Comparison of ENCODE assay signal across 8 mouse cellular contexts in the genomic region with DNA sequence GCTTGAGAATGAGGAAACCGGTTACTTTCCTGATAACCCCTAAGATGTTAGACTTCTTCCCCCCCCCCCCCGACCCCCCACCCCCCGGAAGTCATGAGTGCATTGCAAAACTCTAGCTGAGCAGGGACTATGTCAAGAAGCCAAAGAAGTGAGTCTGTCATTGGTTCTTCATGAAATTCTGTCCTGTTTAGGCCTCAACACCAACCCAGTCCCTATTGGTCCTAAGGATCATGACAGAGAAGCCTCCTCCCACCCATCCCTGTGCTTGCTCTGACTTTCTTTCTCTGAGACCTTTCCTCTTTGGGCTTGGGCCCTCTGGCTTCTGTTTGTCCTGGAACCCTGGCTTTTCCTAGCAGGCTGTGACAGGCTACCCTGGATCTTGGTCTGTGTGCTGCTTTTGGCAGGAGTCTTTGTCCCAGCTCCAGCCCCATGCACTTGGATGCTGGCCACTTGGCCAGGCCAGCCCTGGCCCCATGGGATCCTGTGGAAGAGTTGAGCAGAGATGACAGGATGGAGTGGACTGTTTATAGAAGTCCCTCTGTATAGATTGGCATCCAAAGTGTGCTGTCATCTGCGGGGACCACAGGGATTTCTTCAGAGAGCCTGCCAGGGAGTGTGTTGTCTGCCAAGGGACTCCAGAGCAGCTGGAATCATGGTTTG. TPM values are rescaled to one million over a fixed set of nuclear protein-coding genes. Genes with fewer than 3 reads are reported as not detected.
A peak's percentile ranks its signal among the peaks of the same experiment; 100 is the strongest.
DNase-seq lines count a peak whose midpoint lies in the region; ATAC-seq and TF ChIP-seq lines count a peak whose summit lies in the region.

No protein-coding gene starts in this region.

- H3K4me2 ChIP-seq in forebrain, embryonic 14.5 days (ENCODE audit: low read length) = no peak overlapping the region
- no peak overlapping the region for H3K4me2 ChIP-seq in forebrain, embryonic 11.5 days (ENCODE audit: low read depth, low read length, severe bottlenecking)

- ATAC-seq in forebrain, embryonic 14.5 days = peak; percentile 32; the same call in 1 of the 2 replicates
- ATAC-seq in forebrain, embryonic 11.5 days (replicated peaks; ENCODE audit: low FRiP score) = no peak
- ATAC-seq in cerebellum, adult (ENCODE audit: insufficient number of reproducible peaks, low FRiP score, low TSS enrichment) = peak; percentile 97

- H3K36me3 ChIP-seq in forebrain, embryonic 14.5 days (ENCODE audit: control insufficient read depth, insufficient read depth, low read length) = no peaks in the 10 kb centered on the region
- H3K36me3 ChIP-seq in forebrain, embryonic 11.5 days (ENCODE audit: control insufficient read depth, insufficient read depth, low read length) = no peaks in the 10 kb centered on the region
- no peaks in the 10 kb centered on the region for H3K36me3 ChIP-seq in kidney, adult 2 months (ENCODE audit: control insufficient read depth, insufficient read depth, low read length)
- H3K36me3 ChIP-seq in thymus, adult 2 months (ENCODE audit: control insufficient read depth, insufficient read depth, low read length) = no peaks in the 10 kb centered on the region

- TF ChIP-seq POLR2A in kidney, adult 2 months (IDR thresholded peaks at IDR 0.05; ENCODE audit: low read depth, low read length) = no peak
- TF ChIP-seq POLR2A in lung, adult 2 months (IDR thresholded peaks at IDR 0.05; ENCODE audit: borderline replicate concordance, extremely low read depth, low read depth, low read length) = no peak
- TF ChIP-seq POLR2A in thymus, adult 2 months (IDR thresholded peaks at IDR 0.05; ENCODE audit: control insufficient read depth, extremely low read depth, insufficient read depth, low read length, poor library complexity) = no peak

- 67% methylated on average over 4 of the region's 4 CpGs for WGBS in forebrain, embryonic 14.5 days
- 72% methylated on average over 4 of the region's 4 CpGs for WGBS in forebrain, embryonic 11.5 days
- 58% methylated on average over 4 of the region's 4 CpGs for WGBS in kidney, adult 2 months
- WGBS in lung, adult 2 months = 26% methylated on average over 4 of the region's 4 CpGs
- 60% methylated on average over 4 of the region's 4 CpGs for WGBS in thymus, adult 2 months

- peak; percentile 52 for DNase-seq in forebrain, embryonic 14.5 days (ENCODE audit: low spot score)
- no peak for DNase-seq in forebrain, embryonic 11.5 days (ENCODE audit: low spot score)
- DNase-seq in gastrocnemius, postnatal 10 days = peak; percentile 79
- DNase-seq in kidney, adult 2 months = peak; percentile 71
- DNase-seq in lung, adult 2 months = peak; percentile 47
- DNase-seq in right cerebral cortex, postnatal 36 days (ENCODE audit: low spot score in 2 of 2) = peak; percentile 8 to 17
- no peak for DNase-seq in thymus, adult 2 months

- H3K9me3 ChIP-seq in forebrain, embryonic 14.5 days (replicated peaks; ENCODE audit: control insufficient read depth, low read length) = no peaks in the 10 kb centered on the region
- H3K9me3 ChIP-seq in forebrain, embryonic 11.5 days (ENCODE audit: control insufficient read depth, low read length) = no peaks in the 10 kb centered on the region

- no peaks in the 10 kb centered on the region for H3K27me3 ChIP-seq in forebrain, embryonic 14.5 days (replicated peaks; ENCODE audit: control insufficient read depth, insufficient read depth, low read length)
- H3K27me3 ChIP-seq in forebrain, embryonic 11.5 days (ENCODE audit: control insufficient read depth, insufficient read depth, low read length) = no peaks in the 10 kb centered on the region
- no peaks in the 10 kb centered on the region; the same call in 1 of the 2 replicates for H3K27me3 ChIP-seq in kidney, adult 2 months (replicated peaks; ENCODE audit: control insufficient read depth, insufficient read depth, low read length)
- H3K27me3 ChIP-seq in thymus, adult 2 months (ENCODE audit: control insufficient read depth, insufficient read depth, low read length) = no peaks in the 10 kb centered on the region

- no peak for TF ChIP-seq CTCF in kidney, adult 2 months (conservative IDR thresholded peaks at IDR 0.05; ENCODE audit: insufficient read depth, insufficient read length, low read depth, low read length)
- no peak for TF ChIP-seq CTCF in lung, adult 2 months (IDR thresholded peaks at IDR 0.05; ENCODE audit: insufficient read depth, low read length)
- no peak for TF ChIP-seq CTCF in thymus, adult 2 months (IDR thresholded peaks at IDR 0.05; ENCODE audit: borderline replicate concordance, control insufficient read depth, extremely low read depth, insufficient read depth, low read length, poor library complexity)

- no peak overlapping the region for H3K27ac ChIP-seq in forebrain, embryonic 14.5 days (ENCODE audit: low read depth, low read length)
- H3K27ac ChIP-seq in forebrain, embryonic 11.5 days (ENCODE audit: low read depth, low read length) = no peak overlapping the region
- no peak overlapping the region for H3K27ac ChIP-seq in kidney, adult 2 months (ENCODE audit: insufficient read depth, low read depth, low read length)
- no peak overlapping the region for H3K27ac ChIP-seq in thymus, adult 2 months (ENCODE audit: control insufficient read depth, insufficient read depth, low read length)

- H3K4me3 ChIP-seq in forebrain, embryonic 14.5 days (ENCODE audit: low read depth, low read length) = no peak overlapping the region
- H3K4me3 ChIP-seq in forebrain, embryonic 11.5 days (ENCODE audit: low read depth, low read length) = no peak overlapping the region
- H3K4me3 ChIP-seq in kidney, adult 2 months (ENCODE audit: insufficient read depth, low read depth, low read length) = no peak overlapping the region
- H3K4me3 ChIP-seq in lung, adult 2 months (replicated peaks; ENCODE audit: extremely low read depth, low read depth, low read length) = no peak overlapping the region
- H3K4me3 ChIP-seq in thymus, adult 2 months (ENCODE audit: control insufficient read depth, insufficient read depth, low read length) = no peak overlapping the region

- no peak overlapping the region for H3K9ac ChIP-seq in forebrain, embryonic 14.5 days (ENCODE audit: low read length)
- H3K9ac ChIP-seq in forebrain, embryonic 11.5 days (ENCODE audit: low read length) = no peak overlapping the region

- no peaks in the 10 kb centered on the region for H3K4me1 ChIP-seq in forebrain, embryonic 14.5 days (ENCODE audit: control insufficient read depth, insufficient read depth, low read length)
- no peaks in the 10 kb centered on the region for H3K4me1 ChIP-seq in forebrain, embryonic 11.5 days (replicated peaks; ENCODE audit: control insufficient read depth, insufficient read depth, low read length)
- no peaks in the 10 kb centered on the region for H3K4me1 ChIP-seq in kidney, adult 2 months (ENCODE audit: control insufficient read depth, insufficient read depth, low read length)
- H3K4me1 ChIP-seq in lung, adult 2 months (ENCODE audit: control insufficient read depth, insufficient read depth, low read length) = peaks cover 5% of the 10 kb centered on the region
- no peaks in the 10 kb centered on the region for H3K4me1 ChIP-seq in thymus, adult 2 months (replicated peaks; ENCODE audit: control insufficient read depth, insufficient read depth, low read length)

RNA-seq across cellular contexts. Expression of gene Acoxl, which starts 15.8 kb away (rescaled TPM):
- polyA plus RNA-seq in forebrain, embryonic 14.5 days (2014; fragmentation: Nextera tagmentation; extraction: Ambion mirVana) = not detected in 2 replicates
- polyA plus RNA-seq in forebrain, embryonic 11.5 days (2014; fragmentation: Nextera tagmentation; extraction: Ambion mirVana) = 0.12 TPM in 1 of 2 replicates, not detected in the other
- under 1 TPM; 0.11 to 0.14 TPM for total RNA-seq in gastrocnemius, postnatal 10 days (2021)
- polyA plus RNA-seq in kidney, adult 2 months (2012; rRNA removed) = 0.04 TPM in 1 of 2 replicates, not detected in the other
- 40.9 and 52.4 TPM in 2 replicates for polyA plus RNA-seq in lung, adult 2 months (2012; rRNA removed)
- 1.7 and 1.9 TPM in 2 replicates for polyA plus RNA-seq in thymus, adult 2 months (2012; rRNA removed)

RNA-seq across cellular contexts. Expression of gene Bub1, which starts 22.8 kb away (rescaled TPM):
- polyA plus RNA-seq in forebrain, embryonic 14.5 days (2014; fragmentation: Nextera tagmentation; extraction: Ambion mirVana) = 8.4 and 10.5 TPM in 2 replicates
- 59.1 and 67.0 TPM in 2 replicates for polyA plus RNA-seq in forebrain, embryonic 11.5 days (2014; fragmentation: Nextera tagmentation; extraction: Ambion mirVana)
- total RNA-seq in gastrocnemius, postnatal 10 days (2021) = 1 to 10 TPM; 3.7 to 5.1 TPM
- 0.08 TPM in 2 replicates for polyA plus RNA-seq in kidney, adult 2 months (2012; rRNA removed)
- polyA plus RNA-seq in lung, adult 2 months (2012; rRNA removed) = 0.52 and 1.1 TPM in 2 replicates
- 9.9 and 10.6 TPM in 2 replicates for polyA plus RNA-seq in thymus, adult 2 months (2012; rRNA removed)

Comparison
In these comparisons a context has a peak if more than half of its experiments do, and no peak if none do; other contexts are left out.
1. DNase-seq: peak in forebrain, embryonic 14.5 days (single experiment), gastrocnemius, postnatal 10 days (single experiment), kidney, adult 2 months (single experiment), lung, adult 2 months (single experiment) and right cerebral cortex, postnatal 36 days (2 of 2); none in forebrain, embryonic 11.5 days (single experiment) and thymus, adult 2 months (single experiment).
2. RNA of gene Acoxl, which starts 15.8 kb away (polyA plus RNA-seq): 40.9 to 52.4 TPM in lung, adult 2 months; 1.7 to 1.9 TPM in thymus, adult 2 months, 0.12 TPM in forebrain, embryonic 11.5 days, 0.04 TPM in kidney, adult 2 months and not detected in forebrain, embryonic 14.5 days; every median in the first group is over 10 times any median in the second.